Mouse (Mus musculus) E14TG2a.4 (cell line): Measurements from ENCODE around the gene Uri1.
A peak's percentile ranks its signal among the peaks of the same experiment; 100 is the strongest.

Source experiments
- H3K27me3 ChIP-seq: 2 replicates; pipeline ENCODE4 v1.6.1; 2014; ENCODE audit warnings: low read length, control low read depth; ENCODE audit not compliant: insufficient read depth
- H3K36me3 ChIP-seq: 2 replicates; pipeline ENCODE4 v1.6.1; 2014; ENCODE audit warnings: low read length, control low read depth; ENCODE audit not compliant: insufficient read depth
- H3K4me1 ChIP-seq: replicated peaks from 2 replicates; pipeline ENCODE4 v1.6.1; 2014; ENCODE audit warnings: low read depth, low read length, control low read depth
- H3K4me3 ChIP-seq: replicated peaks from 2 replicates; pipeline ENCODE4 v1.5.1; 2014; ENCODE audit warnings: mild to moderate bottlenecking, low read length
- H3K9me3 ChIP-seq: 2 replicates; pipeline ENCODE4 v1.6.1; 2014; ENCODE audit warnings: low read length, control low read depth
- CTCF ChIP-seq: conservative IDR thresholded peaks from 2 replicates; pipeline ENCODE4 v1.5.1; 2014; ENCODE audit warnings: low read length
- NANOG ChIP-seq: IDR thresholded peaks from 2 replicates; pipeline ENCODE4 v1.6.1; 2014; ENCODE audit warnings: borderline replicate concordance, low read length, mixed read lengths
- POU5F1 ChIP-seq: IDR thresholded peaks from 2 replicates; pipeline ENCODE4 v1.6.1; 2014; ENCODE audit warnings: low read length, borderline replicate concordance

Gene Uri1

DNA sequence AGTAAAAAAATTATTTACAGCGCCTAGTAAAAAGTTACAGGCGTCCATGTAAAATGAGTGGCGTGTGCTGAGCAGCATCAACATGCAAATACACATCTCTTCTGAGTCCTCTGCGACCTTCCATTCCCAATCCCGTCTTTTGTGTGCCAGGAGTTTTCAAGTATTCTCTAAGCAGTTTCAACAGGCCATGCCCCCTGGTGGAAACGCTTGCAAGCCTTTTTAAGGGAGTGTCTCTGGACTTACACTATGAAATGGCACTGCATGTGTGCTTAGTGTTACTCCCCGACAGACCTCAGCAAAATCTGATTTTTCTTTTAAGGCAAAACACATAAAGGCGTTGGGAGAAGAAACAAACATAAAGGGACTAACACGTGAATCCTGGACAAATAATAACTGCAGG is 50.8 kb downstream of the Uri1 start:
- Histone ChIP-seq H3K4me3 (no peak overlapping the region), H3K36me3 (peaks cover 81% of the 10 kb centered on the region), H3K9me3 (no peaks in the 10 kb centered on the region), H3K4me1 (peaks cover 50% of the 10 kb centered on the region), H3K27me3 (no peaks in the 10 kb centered on the region)
- TF ChIP-seq POU5F1 (no peak), CTCF (0 out of 2 replicates have a peak, but pooled peaks have one; percentile 12), NANOG (no peak)

DNA sequence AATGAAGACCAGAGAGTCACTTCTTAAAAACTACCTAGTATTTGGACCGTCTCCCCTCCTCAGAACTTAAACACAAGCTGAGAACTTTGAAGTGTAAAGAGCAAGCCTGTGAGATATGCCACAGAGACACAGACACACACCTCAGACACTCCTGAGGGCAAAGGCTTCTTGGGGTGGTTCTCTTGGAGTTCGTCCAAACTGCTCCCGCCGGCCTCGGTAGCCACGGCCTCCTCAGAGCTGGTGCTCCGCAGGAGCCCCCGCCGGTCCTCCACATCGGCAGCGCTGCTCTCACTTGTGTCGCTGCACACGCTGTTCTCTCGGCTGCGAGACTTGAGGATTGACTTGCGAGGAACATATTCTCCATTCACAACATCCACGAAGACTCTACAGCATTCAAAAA is 61.0 kb downstream of the Uri1 start:
- TF ChIP-seq NANOG (no peak), POU5F1 (no peak), CTCF (no peak)
- no peaks in the 10 kb centered on the region for H3K27me3 ChIP-seq
- H3K4me1 ChIP-seq, result peaks cover 10% of the 10 kb centered on the region
- H3K9me3 ChIP-seq, result no peaks in the 10 kb centered on the region
- no peak overlapping the region for H3K4me3 ChIP-seq
- H3K36me3 ChIP-seq, result peaks cover 92% of the 10 kb centered on the region

- peaks cover 19% of the 10 kb centered on the region for H3K4me1 ChIP-seq
- H3K9me3 ChIP-seq, result no peaks in the 10 kb centered on the region
- peaks cover 92% of the 10 kb centered on the region for H3K36me3 ChIP-seq
- no peak overlapping the region for H3K4me3 ChIP-seq
- no peak for TF ChIP-seq POU5F1
- TF ChIP-seq CTCF, result no peak
- TF ChIP-seq NANOG, result no peak
- H3K27me3 ChIP-seq, result no peaks in the 10 kb centered on the region
These were observed 62.1 kb downstream of the Uri1 start for GRCm38 (mm10) chr7:37961247-37961646.

DNA sequence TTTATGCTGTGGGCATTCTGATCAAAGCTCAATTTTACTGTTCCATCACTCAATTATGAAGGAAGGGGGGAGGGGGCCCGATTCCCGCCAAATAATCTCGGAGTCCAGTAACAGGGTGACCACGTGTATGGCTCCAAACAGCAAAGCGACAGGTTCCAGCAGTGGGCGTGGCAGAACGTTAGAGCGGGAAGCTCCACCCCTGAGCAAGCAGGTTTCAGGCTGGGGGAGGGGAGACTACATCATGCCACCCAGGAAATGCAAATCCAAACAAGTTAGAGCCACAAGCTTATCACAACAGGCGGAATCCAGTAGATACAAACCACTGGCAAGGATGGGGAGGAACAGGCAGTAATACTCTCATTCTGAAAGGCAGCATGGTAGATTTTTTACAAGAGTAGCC is 71.5 kb downstream of the Uri1 start:
- H3K4me3 ChIP-seq, result no peak overlapping the region
- no peaks in the 10 kb centered on the region for H3K27me3 ChIP-seq
- peaks cover 58% of the 10 kb centered on the region for H3K36me3 ChIP-seq
- peaks cover 7% of the 10 kb centered on the region; the same call in 1 of the 2 replicates for H3K9me3 ChIP-seq
- H3K4me1 ChIP-seq, result peaks cover 41% of the 10 kb centered on the region
- TF ChIP-seq POU5F1, result no peak
- TF ChIP-seq NANOG, result no peak
- TF ChIP-seq CTCF, result no peak

GRCm38 (mm10) chr7:37936459-37936858 is 86.9 kb downstream of the Uri1 start:
- Histone ChIP-seq H3K9me3 (peaks cover 6% of the 10 kb centered on the region; the same call in 1 of the 2 replicates), H3K27me3 (no peaks in the 10 kb centered on the region), H3K4me3 (no peak overlapping the region), H3K4me1 (peaks cover 21% of the 10 kb centered on the region), H3K36me3 (peaks cover 43% of the 10 kb centered on the region)
- no peak for TF ChIP-seq POU5F1
- TF ChIP-seq CTCF, result no peak
- no peak for TF ChIP-seq NANOG

DNA sequence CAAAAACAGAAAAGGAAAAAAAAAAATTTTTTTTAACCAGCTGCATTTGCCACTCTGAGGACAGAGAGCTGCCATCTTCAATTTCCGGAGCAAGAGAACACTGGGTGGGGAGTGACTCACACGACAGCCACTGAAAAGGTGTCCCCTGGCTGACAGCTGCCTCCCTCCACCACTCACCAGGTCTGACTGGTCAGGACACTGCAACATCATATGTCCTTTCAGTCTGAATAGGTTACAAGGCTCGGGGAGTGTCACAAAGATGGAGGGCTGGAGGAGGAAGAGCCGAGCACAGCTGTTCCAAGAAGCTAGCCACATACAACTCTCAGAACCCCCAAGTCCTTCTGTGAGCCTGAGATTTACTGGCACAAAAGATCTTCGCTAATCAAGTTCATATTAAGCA is 87.6 kb downstream of the Uri1 start:
- TF ChIP-seq POU5F1, result no peak
- no peaks in the 10 kb centered on the region for H3K27me3 ChIP-seq
- peaks cover 21% of the 10 kb centered on the region for H3K4me1 ChIP-seq
- H3K9me3 ChIP-seq, result peaks cover 6% of the 10 kb centered on the region; the same call in 1 of the 2 replicates
- peaks cover 38% of the 10 kb centered on the region for H3K36me3 ChIP-seq
- no peak overlapping the region for H3K4me3 ChIP-seq

- peaks cover 27% of the 10 kb centered on the region for H3K36me3 ChIP-seq
- peaks cover 6% of the 10 kb centered on the region; the same call in 1 of the 2 replicates for H3K9me3 ChIP-seq
- no peak overlapping the region for H3K4me3 ChIP-seq
- H3K4me1 ChIP-seq, result peaks cover 22% of the 10 kb centered on the region
- H3K27me3 ChIP-seq, result no peaks in the 10 kb centered on the region
- TF ChIP-seq CTCF, result peak; percentile 94
- TF ChIP-seq NANOG, result no peak
These were observed 88.6 kb downstream of the Uri1 start for GRCm38 (mm10) chr7:37934770-37935182.

DNA sequence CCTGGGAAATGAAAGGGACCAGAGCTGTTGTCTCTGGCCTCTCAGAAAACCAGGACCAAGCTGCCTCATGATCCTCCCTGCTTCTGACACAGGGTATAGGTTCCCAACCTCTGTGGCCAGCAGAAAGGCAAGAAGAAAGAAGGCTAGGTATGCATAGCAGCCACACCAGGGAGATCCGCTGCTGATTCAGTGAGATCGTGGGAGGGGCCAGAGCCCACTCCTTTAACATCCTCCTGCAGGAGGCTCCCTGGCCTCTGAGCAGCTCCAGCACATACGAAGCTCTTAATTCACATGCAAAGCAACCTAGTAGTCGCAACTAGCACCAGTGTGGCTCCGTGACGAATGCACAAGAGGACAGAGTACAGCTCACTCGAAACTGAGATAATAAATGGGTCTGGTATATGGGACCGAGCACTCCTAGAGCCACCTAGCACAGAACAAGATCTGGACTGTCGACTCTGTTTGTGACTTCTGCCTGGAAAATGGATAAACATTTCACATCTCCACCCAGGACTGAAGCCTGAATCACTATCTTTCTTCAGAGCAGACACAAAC is 89.5 kb downstream of the Uri1 start:
- peaks cover 6% of the 10 kb centered on the region; the same call in 1 of the 2 replicates for H3K9me3 ChIP-seq
- peaks cover 22% of the 10 kb centered on the region for H3K36me3 ChIP-seq
- no peaks in the 10 kb centered on the region for H3K27me3 ChIP-seq
- peaks cover 24% of the 10 kb centered on the region for H3K4me1 ChIP-seq
- TF ChIP-seq CTCF, result no peak
- TF ChIP-seq POU5F1, result no peak
- no peak for TF ChIP-seq NANOG
- no peak overlapping the region for H3K4me3 ChIP-seq

DNA sequence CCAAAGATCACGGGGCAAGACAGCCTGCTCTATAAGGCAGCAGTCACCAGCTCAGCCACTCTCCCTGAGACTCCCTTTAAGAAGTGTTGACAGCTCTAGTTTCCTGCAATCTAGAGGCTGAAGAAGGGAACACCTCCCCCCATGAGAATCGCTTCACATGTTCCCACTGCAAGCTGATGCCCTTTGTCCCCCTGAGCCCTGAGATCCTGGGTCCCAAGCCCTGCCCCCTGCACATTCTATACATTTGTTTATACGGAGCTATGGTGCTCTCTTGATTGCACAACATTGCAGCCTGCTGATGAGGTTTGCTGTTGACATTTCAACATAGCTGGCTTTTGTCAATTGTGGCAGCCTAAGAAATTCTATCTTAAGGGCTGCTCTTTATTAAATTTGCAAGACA is 91.7 kb downstream of the Uri1 start:
- Histone ChIP-seq H3K4me3 (no peak overlapping the region), H3K4me1 (peaks cover 24% of the 10 kb centered on the region), H3K27me3 (no peaks in the 10 kb centered on the region), H3K9me3 (peaks cover 6% of the 10 kb centered on the region; the same call in 1 of the 2 replicates), H3K36me3 (peaks cover 10% of the 10 kb centered on the region)
- TF ChIP-seq POU5F1 (no peak), NANOG (no peak), CTCF (no peak)
